Mouse (Mus musculus): Measurements from ENCODE around the gene Prickle2.
A peak's percentile ranks its signal among the peaks of the same experiment; 100 is the strongest.

Gene Prickle2

DNA sequence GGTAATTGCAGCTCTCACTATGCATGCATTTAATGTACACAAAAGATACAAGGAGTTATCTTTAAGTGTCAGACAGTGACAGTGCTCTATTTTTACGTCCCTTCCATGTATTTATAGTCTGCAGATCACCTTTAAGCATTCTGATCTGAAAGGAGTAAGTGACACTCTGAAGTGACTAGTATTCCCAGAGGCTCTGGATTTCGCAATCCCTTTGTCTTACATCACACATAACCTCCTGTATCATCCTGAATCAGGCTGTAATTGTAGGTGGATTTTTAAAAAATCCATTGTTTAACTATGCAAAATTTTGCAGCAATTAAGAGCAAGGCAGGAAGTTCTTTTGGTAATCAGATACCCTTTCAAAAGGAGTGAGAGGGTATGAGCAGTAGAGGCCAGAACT lies 196.2 kb downstream of the Prickle2 start:
- no peak for DNase-seq

DNA sequence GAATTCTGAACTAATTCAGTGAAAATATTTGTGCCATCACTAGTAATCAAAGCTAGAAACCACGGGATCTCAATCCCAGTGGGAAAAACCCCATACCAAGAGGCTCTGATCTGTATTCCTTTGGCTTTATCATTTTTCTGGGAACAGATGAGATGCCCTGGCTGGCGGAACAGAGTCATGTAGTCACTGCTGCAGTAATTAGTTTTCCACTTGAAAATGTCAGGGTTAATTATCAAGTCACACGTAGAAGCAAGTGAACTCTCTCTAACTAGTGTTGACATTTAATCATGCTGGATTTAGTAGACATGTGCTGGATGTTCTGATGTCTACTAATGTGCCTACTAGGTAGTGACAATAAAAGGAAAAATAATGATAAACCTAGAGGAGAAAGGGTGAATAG lies 199.7 kb downstream of the Prickle2 start:
- DNase-seq: no peak

DNA sequence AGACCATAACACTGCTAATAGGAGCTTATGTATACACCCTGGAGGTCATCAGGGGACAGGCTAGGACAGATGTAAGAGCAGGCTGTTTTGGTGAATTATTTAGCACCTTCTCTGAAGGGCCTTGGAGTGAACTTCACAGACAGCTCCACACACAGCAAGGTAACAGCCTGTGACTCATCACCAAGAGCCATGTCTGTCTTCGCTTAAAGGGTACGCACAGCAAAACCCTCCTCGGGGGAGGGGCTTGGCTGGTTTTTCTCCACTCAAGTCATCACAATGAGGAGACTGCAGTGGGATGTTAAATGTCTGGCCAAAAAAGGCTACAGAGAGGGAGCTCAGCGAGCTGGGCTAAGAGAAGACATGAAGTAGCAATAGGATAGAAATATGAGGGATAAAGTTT lies 206.5 kb downstream of the Prickle2 start:
- no peak for DNase-seq

DNA sequence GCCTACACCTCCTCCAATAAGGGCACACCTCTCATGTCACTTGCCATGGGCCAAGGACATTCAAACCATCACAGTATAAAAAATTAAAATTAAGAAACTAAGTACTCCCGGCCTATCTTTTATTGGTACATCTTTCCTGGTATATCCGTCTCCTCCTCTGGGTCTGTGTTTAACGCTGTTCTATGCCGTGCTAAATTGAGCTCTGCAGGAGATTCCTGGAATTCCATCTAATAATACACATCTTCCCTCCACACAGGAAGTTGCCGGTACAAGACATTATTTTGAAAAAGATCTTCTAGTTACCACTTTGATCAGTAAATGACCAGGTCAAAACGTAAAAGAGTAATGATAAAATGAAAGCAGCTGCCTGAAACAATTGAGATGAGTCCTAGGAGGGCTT lies 207.4 kb downstream of the Prickle2 start:
- DNase-seq: no peak

DNA sequence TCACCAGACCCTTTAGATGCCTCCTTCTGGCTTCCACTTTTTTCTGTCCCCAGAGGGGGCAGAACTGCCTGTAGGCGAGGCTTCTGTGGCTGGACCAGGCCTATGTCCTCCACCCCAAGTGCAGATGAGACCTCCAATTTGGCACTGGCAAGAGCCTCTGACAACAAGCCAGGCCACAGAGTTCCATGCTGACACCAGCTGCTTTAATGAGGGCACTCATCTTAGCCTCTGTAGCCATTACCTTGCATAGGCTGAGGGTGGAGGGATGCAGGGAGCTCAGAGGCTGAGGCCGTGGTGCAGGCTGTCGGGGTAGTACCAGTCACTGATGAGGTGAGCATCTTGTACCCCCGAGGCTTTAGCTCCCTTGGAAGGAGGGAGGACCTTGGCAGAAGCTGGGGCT lies 208.7 kb downstream of the Prickle2 start:
- no peak for DNase-seq

DNA sequence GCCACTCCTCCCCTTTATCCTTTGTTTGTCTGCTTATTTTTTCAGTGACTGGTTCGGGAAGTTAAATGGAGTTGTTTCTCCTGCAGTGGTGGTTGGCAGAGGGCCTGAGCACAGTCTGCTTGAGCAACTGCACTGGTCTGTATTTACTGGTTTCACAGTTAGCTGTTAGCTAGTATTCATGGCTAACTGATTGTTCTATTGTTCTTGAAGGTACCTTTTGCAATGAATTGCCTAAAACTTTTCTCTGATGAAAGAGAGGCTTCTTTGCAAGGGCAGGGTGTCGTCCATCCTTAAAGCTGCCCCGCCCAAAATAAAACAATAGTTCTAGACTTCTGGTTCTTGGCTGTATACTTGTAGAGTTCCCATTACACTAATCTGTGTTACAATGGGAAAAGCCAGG lies 210.5 kb downstream of the Prickle2 start:
- DNase-seq: no peak

DNA sequence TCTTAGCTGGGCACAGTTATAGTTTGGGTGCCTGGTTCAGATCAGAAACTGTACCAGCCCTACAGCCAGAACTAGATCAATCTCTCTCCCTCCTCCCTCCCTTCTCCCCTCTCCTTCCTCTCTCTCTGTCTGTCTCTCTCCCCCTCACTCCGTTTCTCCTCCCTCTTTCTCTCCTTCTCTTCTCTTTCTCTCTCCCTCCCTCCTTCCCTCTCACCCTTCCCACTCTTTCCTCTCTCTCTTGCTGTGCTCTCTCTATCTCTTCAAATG lies 224.3 kb downstream of the Prickle2 start:
- DNase-seq: no peak

DNA sequence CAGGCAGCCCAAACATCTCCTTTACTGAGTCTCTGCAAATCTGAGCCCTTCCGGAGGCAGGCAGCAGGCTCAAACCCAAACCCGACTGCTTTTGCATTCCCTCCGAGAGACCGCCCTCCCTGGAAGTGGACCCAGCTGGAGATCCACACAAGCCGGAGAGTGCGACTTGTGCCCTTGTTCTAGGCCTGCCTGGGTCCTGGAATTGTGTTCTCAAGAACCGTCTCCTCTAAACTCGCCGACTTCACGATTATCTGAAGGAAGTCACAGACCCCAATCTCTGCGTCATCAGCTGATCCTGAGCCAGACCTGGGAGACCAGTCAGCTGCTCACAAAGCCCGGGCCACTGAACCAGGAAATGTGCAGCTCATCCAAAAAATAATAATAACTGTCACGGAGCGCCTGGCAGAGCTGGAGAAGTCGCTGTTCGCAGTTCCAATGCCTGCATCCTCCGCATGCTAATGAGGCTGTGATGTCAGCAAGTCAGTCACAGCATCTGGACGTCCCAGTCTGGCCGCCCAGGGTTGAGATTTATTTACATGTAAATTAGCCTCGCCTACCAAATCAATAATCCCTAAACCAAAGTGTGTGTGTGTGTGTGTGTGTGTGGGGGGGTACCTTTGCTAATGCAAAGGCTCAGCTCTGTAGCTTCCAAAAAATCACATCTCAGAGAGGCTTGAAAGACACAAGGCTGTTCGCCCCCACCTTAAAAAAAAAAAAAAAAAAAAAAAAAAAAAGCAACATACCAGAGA lies 224.8 kb downstream of the Prickle2 start:
- DNase-seq: no peak

DNA sequence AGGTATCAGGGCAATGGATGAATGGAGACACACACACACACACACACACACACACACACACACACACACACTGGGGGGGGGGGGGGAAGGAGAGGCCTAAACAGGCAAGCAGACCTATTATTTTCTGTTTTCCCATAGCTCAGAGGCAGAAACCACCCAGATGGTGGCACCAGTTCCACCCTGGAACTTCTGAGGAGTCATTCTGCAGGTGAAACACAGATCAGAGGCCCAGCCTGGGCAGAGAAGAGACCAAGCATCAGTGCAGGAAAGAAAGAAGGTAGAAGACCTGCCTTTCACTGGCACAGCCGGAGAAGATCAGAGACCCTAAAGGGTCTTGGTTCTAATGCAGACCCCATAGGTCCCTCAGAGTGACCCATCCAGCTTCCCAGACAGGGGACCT lies 227.3 kb downstream of the Prickle2 start:
- DNase-seq: no peak

DNA sequence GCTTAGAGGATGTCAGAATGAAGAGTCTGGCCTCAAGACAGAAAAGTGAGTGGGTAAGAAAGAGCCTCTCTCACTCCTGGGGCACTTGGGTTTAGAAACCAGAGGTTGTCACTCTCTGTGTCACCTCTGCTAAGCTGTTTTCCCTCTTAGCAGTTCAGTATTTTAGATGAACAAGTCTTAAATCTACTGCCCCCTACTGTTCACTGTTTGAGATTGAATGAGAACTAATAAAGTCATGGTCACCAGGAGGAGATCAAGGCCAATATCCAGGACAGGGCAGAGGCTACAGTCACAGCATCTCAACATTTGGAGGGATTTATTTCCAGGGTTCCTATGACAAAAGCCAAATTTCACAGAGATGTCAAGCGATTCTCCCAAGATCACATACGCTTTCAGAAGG lies 228.3 kb downstream of the Prickle2 start:
- no peak for DNase-seq

DNA sequence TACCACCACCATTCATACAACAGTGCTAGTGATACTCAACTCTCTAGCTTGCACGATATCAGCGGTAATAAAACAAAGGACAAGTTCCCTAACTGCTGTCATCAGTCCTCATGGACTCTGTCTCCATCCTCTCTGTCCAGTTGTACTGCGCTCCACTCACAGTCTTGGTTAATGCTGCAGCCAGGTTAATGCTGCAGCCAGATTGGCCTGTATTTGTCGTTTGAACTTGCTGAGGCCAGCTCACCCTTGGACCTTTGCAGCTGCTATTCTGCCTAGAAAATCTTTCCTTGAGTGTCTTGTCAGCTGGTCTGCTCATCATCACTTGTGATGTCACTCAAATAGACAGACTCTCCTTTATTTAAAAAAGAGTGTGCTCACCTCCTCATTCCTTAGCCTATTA lies 236.5 kb downstream of the Prickle2 start:
- DNase-seq: no peak

DNA sequence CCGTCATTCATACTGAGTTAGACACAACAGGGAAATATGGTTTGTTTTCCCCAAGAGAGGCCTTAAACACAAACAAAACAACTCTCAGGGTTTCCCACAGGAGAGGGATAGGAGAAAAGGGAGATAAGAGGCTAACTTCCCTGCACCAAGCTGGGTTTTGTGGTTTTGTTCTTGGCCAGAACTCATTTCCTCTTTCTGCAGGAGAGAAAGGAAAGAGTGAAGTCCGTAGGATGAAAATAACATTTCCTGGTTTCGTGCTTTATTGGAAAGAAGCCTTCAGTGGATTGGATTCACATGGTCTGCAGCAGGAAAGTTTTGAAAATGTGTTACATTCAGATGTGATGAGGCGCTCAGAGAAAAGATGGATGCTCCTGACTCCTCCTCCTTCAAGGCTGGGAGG lies 237.1 kb downstream of the Prickle2 start:
- no peak for DNase-seq

DNA sequence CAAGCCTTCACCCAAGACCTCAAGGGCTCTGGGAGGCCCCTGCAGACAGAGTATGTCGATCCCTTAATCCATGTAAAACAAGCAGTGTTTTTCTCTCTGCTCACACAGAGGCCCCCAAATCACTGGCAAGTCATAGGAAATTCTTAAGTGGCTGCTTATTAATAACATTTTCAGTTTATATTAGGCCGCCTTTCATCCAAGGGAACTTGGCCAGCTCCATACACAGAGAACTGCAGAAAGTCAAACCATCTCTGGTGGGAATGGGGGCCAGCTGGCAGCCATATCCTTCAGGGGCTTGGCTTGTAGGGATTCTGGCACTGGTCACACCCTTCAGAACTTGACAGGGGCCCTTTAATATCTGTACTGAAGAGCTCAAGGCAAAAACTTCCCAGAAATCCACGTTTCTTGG lies 237.6 kb downstream of the Prickle2 start:
- DNase-seq: no peak

DNA sequence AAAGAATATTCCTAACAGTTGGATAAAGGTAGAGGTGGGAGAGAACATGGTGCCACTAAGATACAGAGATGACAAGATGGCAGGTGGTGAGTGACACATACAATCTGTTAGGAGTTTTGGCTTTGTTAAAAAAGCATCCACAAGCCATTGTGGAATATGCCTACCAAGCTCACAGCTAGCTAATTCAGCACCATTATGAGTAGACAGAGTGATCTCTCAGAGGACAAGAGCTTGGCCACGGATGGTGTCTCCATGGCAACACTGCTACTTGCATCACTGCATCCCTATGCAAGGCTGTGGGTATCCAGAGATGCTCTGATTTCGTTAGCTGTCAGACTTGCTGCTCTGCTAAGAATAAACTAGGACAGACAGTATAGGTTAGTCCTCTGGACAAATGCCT lies 238.6 kb downstream of the Prickle2 start:
- DNase-seq: no peak

DNA sequence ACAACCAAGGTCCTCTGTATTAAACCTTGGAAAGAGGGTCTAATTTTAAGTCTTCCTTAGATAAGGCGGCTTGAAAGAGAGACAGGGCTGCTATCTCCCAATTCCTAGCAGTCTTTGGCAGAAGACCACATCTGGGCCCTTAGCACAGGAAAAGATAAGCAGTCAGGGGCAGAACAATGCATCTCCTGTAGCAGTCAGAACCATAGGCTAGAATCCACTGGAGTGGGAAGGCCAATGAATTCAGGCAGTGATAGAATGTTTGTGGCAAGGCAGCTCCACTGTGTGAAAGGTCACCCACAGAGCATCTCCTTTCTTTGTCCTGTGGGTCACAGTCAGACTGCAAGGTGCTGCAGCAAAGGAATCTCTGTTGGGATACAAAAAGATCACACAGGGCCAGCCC lies 240.3 kb downstream of the Prickle2 start:
- no peak for DNase-seq

DNA sequence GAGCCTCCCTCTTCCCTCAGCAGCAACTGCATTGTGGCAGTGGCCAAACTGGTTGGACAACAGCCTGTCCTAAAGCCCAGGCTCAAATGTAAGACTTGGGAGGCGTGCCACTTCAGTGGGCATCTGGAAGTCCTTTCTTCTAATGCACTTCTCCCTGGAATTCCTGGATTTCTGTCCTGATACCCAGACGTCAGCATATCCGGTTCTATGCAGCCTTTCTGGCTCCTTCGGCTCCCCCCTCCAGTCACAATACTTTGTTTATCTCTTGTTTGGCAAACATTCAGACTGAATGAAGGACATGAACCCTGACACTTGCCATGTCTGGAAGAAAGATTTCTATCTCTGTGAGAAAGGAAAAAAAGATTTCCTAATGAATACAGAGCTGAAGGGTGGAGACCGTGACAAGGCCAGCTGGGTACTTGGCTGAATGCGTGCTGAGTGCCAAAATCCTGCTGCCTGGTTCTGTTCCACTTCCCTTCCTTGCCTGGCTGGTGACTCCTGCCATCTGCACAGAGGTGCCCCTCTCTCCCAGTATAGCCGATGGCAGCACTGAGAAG lies 241.1 kb downstream of the Prickle2 start:
- no peak for DNase-seq

DNA sequence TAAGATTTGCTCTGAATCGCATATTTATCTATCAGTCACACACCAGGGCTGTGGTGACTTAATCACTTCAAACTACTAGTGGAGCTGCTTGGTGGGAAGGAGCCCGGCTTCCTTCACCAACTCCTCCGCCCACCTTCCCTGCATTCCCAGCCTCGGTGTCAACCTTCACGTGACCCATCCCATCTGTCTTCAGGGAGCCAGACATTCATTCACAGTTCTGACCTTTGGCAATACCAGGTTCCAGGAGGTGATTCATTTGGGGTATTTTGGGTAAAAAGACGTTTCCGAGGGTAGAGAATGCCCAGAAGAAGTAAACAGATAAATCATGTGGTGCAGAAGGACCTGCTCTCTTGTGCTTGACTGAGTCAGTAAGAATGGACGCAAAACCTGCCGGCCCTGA lies 242.2 kb downstream of the Prickle2 start:
- no peak for DNase-seq

DNA sequence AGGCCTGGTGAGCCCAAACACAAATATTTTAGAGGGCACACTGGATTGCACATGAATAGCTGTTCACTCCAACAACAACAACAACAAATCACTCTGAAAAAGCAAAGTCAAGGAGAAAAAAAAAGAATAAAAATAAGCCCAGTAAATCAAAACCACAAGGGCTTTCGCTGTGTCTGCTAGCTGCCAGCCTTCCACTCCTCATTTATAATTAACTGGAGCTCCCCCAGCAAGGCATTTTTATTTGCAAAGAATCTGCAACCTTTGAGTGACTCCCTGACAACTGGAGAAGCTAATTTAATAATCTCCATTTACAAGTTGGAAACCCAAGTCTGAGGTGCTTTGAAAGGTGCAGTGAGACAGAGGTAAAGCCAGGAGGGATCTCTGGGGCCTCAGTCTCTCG lies 245.2 kb downstream of the Prickle2 start:
- DNase-seq: no peak

DNA sequence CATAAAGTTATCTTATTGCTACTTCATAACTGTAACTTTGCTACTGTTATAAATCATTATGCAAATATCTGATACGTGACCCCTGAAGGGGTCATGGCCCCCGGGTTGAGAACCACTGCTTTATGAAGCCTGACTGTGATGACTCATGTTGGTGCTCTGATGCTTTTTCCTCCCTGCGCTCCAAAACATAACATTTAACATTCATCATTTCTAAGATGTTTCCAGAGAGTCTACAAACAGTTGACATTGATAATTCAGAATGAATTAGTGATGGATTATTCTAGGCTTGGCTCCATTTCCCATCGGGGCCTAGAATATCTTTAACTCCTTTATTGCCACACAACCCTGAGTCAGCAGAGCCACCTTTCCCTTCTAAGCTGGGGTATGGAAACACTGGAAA lies 247.9 kb downstream of the Prickle2 start:
- no peak for DNase-seq

DNA sequence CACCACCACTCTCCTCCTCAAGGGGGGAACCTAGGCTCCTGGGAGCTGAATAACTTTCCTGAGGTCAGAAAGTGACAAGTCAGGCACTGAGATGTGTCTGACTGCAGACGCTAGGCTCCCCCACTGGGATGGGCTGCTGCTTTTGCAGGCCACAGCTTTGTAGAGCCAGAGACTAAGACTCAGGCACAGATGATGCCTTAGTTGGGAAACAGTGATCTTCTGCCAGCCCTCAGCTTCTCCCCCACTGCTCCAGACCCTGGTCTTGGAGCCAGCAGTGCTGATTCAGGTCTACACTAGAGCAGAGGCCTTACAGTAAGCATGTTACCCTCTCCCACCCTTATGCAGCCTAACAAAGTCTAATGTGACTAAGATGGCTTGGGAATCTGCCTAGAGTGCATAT lies 254.5 kb downstream of the Prickle2 start:
- no peak for DNase-seq

DNA sequence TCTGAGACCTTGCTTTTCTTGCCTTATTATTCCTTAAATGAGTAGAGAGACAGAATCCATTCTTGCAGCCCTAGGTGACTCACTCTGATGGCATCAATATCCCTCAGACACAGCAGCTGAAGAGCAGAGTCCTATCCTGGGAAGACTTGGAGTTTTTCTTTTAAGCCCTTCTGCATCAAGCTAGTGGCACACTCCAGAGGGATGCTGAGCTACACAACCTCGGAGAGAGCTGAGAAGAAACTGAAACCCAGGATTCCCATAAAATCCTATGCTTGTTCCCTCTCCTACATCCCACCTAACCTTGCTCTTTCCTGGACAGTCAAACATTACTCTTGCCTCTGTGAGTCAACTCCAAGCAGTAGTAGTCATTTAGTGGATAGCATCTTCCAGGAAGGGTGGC lies 256.0 kb downstream of the Prickle2 start:
- no peak for DNase-seq

DNA sequence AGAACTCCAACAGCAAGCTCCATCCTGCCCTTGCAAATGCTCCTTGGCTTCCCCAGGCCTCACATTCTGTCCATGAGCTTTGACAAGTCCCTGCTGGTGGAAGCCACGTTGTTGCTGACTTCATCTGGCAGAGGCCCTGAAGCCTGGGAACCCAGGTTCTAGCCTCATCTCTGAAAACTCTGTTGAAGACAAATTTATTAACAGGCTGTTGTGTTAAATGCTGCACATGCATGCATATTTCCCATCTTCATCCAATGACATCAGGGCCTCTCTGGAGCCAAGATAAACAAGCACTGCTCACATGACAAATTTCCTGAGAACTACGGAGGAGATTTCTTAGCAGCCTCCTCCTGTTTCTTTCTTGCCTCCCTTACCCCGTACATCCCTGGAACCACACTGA lies 259.3 kb downstream of the Prickle2 start:
- DNase-seq: no peak

DNA sequence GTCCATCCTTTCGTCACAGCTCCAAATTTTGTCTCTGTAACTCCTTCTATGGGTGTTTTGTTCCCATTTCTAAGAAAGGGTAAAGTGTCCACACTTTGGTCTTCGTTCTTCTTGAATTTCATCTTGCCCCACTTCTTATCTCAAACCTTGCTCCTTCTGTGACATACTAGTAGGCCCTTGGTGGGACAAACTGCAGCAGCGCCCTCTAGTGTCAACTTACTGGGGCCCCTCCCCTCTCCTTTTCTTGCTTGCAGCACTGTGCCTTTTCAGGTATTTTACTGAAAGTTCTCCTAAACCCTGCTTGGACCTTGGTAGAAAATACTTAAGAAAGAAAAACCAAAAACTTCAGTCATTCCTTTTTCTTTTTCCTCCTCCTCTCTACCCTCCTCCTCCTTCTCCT lies 264.8 kb downstream of the Prickle2 start:
- DNase-seq: peak in 1 of 2 experiments; percentile 6

DNA sequence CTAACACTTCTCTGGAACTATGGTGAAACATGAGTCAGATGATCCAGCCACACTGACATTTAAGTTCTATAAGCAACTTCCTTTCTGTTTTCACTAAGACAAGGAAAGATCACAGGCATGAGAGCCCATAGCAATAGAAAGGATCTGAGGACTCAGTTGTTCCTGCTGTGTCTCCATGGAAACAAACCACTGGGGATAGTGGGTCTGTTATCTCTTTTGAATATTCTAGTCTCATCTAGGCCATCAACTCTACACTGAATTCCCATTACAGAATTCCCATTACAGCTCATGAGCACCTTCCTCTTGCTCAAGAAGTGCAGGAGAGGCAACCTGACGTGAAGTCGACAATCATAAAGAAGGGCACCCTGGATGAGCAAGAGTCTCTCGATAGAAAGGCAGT lies 265.7 kb downstream of the Prickle2 start:
- DNase-seq: no peak

DNA sequence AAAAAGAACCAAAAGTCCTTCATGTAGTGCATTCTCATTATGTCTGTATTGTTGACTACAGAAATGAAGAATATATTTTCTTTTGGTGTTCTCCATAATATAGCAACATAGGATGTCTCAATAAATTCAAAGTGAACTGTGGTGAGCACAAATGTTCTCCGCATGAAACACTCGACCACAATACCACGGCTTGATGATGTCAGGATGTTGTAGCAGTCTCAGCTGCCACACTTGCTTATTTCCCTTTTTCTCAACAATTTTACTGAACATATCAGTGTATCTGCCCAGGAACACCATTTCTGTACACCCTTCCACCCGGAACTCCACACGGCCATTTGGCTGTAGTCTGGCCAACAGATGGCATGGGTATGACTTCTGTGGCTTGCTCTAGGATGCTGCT lies 273.8 kb downstream of the Prickle2 start:
- no peak for DNase-seq

All from thymus, postnatal 36 days (tissue).